Mouse (Mus musculus): ENCODE results near the gene Ankrd52. TPM values are rescaled to one million over a fixed set of nuclear protein-coding genes. Genes with fewer than 3 reads are reported as not detected.

Gene Ankrd52
- polyA plus RNA-seq, 1 experiment = 17.1 TPM

DNA sequence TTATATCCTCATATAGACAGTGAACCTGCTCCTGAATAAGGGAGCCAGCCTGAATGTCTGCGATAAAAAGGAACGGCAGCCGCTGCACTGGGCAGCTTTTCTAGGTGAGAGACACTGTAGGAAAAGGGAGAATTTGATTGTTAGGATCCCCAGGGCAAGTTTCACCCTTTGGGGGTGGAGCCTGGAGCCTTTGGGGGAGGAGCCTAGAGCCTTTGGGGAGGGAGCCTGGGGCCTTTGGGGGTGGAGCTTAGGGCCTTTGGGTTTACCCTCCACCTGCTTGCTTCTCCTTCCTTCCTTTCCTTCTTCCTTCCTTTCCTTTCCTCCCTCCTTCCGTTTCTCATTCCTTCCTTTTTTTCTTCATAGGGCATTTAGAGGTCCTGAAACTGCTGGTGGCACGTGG, 3.6 kb downstream of the Ankrd52 start:
- WGBS = 73% methylated on average over 5 of the region's 5 CpGs
- TF ChIP-seq POLR2A (IDR thresholded peaks at IDR 0.05; ENCODE audit: borderline replicate concordance, control insufficient read depth, low read depth, low read length) = no peak
- TF ChIP-seq CTCF (IDR thresholded peaks at IDR 0.05; ENCODE audit: control insufficient read depth, insufficient read depth, low read length) = no peak

GRCm38 (mm10) chr10:128382482-128382881, 5.6 kb downstream of the Ankrd52 start:
- no peak overlapping the region for H3K27ac ChIP-seq (ENCODE audit: control insufficient read depth, insufficient read depth, low read depth, low read length, poor library complexity)
- WGBS = 88% methylated on average over 8 of the region's 8 CpGs

More for the DNA sequence above, 3.6 kb downstream of the Ankrd52 start:
- Histone ChIP-seq H3K4me1 (ENCODE audit: control insufficient read depth, insufficient read depth, low read length) (peaks cover 1% of the 10 kb centered on the region; the same call in 1 of the 2 replicates), H3K27ac (ENCODE audit: control insufficient read depth, insufficient read depth, low read depth, low read length, poor library complexity) (no peak overlapping the region), H3K4me3 (replicated peaks; ENCODE audit: control insufficient read depth, low read depth, low read length) (no peak overlapping the region)

GRCm38 (mm10) chr10:128385902-128386301, 9.0 kb downstream of the Ankrd52 start:
- no peak for TF ChIP-seq POLR2A (IDR thresholded peaks at IDR 0.05; ENCODE audit: borderline replicate concordance, control insufficient read depth, low read depth, low read length)
- WGBS = 92% methylated on average over 7 of the region's 7 CpGs

More at GRCm38 (mm10) chr10:128382482-128382881, 5.6 kb downstream of the Ankrd52 start:
- peaks cover 1% of the 10 kb centered on the region; the same call in 1 of the 2 replicates for H3K4me1 ChIP-seq (ENCODE audit: control insufficient read depth, insufficient read depth, low read length)
- H3K4me3 ChIP-seq (replicated peaks; ENCODE audit: control insufficient read depth, low read depth, low read length) = no peak overlapping the region
- TF ChIP-seq CTCF (IDR thresholded peaks at IDR 0.05; ENCODE audit: control insufficient read depth, insufficient read depth, low read length) = no peak
- TF ChIP-seq POLR2A (IDR thresholded peaks at IDR 0.05; ENCODE audit: borderline replicate concordance, control insufficient read depth, low read depth, low read length) = no peak

DNA sequence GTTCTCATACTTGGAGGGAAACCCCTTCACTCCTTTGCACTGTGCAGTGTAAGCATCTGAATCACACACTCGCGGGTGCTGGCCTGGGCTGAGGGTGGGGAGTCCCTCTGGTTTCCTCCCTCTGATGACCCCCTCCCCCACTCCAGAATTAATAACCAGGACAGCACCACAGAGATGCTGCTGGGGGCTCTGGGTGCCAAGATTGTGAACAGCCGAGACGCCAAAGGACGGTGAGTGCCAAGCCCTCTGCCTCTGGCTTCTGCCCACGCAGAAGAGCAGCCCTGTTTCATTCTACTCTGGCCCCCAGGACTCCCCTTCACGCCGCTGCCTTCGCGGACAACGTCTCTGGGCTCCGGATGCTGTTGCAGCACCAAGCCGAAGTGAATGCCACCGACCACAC, 12.0 kb downstream of the Ankrd52 start:
- no peak overlapping the region for H3K4me3 ChIP-seq (replicated peaks; ENCODE audit: control insufficient read depth, low read depth, low read length)
- no peaks in the 10 kb centered on the region for H3K4me1 ChIP-seq (ENCODE audit: control insufficient read depth, insufficient read depth, low read length)
- 87% methylated on average over 14 of the region's 14 CpGs for WGBS
- H3K27ac ChIP-seq (ENCODE audit: control insufficient read depth, insufficient read depth, low read depth, low read length, poor library complexity) = no peak overlapping the region; the same call in 1 of the 2 replicates
- TF ChIP-seq CTCF (IDR thresholded peaks at IDR 0.05; ENCODE audit: control insufficient read depth, insufficient read depth, low read length) = no peak
- TF ChIP-seq POLR2A (IDR thresholded peaks at IDR 0.05; ENCODE audit: borderline replicate concordance, control insufficient read depth, low read depth, low read length) = no peak

More at GRCm38 (mm10) chr10:128385902-128386301, 9.0 kb downstream of the Ankrd52 start:
- no peak overlapping the region for H3K27ac ChIP-seq (ENCODE audit: control insufficient read depth, insufficient read depth, low read depth, low read length, poor library complexity)
- no peak overlapping the region for H3K4me3 ChIP-seq (replicated peaks; ENCODE audit: control insufficient read depth, low read depth, low read length)
- H3K4me1 ChIP-seq (ENCODE audit: control insufficient read depth, insufficient read depth, low read length) = no peaks in the 10 kb centered on the region

DNA sequence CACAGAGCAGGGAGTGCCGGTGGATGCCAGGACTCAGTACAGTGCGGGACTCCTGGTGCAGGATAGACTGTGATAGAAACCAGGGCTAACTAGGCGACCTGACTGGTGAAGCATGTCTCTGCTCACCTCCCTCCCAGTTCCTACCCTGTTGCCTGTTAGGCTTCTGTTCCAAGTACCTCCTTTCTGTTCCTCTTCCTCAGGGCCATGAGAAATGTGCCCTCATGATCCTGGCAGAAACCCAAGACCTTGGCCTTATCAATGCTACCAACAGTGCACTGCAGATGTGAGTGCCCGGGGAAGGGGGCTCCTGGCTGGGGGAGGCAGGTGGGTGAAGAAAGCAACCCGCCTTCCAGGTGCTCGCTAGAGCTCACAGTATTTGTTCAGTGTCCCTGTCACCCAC, 12.7 kb downstream of the Ankrd52 start:
- no peak overlapping the region for H3K27ac ChIP-seq (ENCODE audit: control insufficient read depth, insufficient read depth, low read depth, low read length, poor library complexity)
- 63% methylated on average over 6 of the region's 6 CpGs for WGBS
- no peaks in the 10 kb centered on the region for H3K4me1 ChIP-seq (ENCODE audit: control insufficient read depth, insufficient read depth, low read length)
- TF ChIP-seq CTCF (IDR thresholded peaks at IDR 0.05; ENCODE audit: control insufficient read depth, insufficient read depth, low read length) = no peak
- no peak for TF ChIP-seq POLR2A (IDR thresholded peaks at IDR 0.05; ENCODE audit: borderline replicate concordance, control insufficient read depth, low read depth, low read length)
- H3K4me3 ChIP-seq (replicated peaks; ENCODE audit: control insufficient read depth, low read depth, low read length) = no peak overlapping the region

- TF ChIP-seq POLR2A (IDR thresholded peaks at IDR 0.05; ENCODE audit: borderline replicate concordance, control insufficient read depth, low read depth, low read length) (no peak), CTCF (IDR thresholded peaks at IDR 0.05; ENCODE audit: control insufficient read depth, insufficient read depth, low read length) (no peak)
- no peaks in the 10 kb centered on the region for H3K4me1 ChIP-seq (ENCODE audit: control insufficient read depth, insufficient read depth, low read length)
- H3K4me3 ChIP-seq (replicated peaks; ENCODE audit: control insufficient read depth, low read depth, low read length) = no peak overlapping the region
- no peak overlapping the region for H3K27ac ChIP-seq (ENCODE audit: control insufficient read depth, insufficient read depth, low read depth, low read length, poor library complexity)
- 94% methylated on average over 12 of the region's 12 CpGs for WGBS
These were observed 13.5 kb downstream of the Ankrd52 start for GRCm38 (mm10) chr10:128390366-128390765.

- no peaks in the 10 kb centered on the region for H3K4me1 ChIP-seq (ENCODE audit: control insufficient read depth, insufficient read depth, low read length)
- TF ChIP-seq CTCF (IDR thresholded peaks at IDR 0.05; ENCODE audit: control insufficient read depth, insufficient read depth, low read length) = no peak
- no peak for TF ChIP-seq POLR2A (IDR thresholded peaks at IDR 0.05; ENCODE audit: borderline replicate concordance, control insufficient read depth, low read depth, low read length)
- 86% methylated on average over 6 of the region's 6 CpGs for WGBS
These were observed 14.9 kb downstream of the Ankrd52 start for GRCm38 (mm10) chr10:128391850-128392249.

DNA sequence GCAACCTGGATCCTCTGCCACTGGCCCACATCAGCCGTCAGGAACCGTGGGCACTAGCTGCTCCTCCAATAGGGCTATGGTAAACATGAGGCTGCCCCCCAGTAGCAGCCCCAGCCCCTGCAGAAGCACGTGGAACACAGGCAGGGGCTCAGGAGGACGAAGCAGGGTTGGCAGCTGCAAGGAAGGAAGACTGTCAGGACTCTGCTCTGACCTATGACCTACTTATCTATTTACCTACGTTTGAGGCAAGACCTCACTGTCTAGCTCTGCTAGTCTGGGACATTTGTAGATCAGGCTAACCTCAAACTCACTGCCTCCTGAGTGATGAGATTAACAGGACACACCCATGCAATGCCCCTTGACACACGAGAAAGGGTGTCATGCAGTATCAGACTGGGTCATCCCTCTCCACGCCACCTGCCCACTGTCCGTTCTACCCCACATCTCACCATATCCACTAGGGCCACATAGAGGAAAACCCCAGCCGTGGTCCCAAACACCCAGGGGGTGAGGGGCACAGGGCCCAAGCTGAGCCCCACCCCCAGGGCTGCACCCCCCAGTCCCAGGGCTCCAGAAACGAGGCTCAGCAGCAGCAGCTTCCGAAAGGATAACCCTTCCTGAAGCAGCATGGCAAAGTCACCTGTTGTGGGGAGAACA, 19.2 kb downstream of the Ankrd52 start:
- TF ChIP-seq POLR2A (IDR thresholded peaks at IDR 0.05; ENCODE audit: borderline replicate concordance, control insufficient read depth, low read depth, low read length) = no peak
- no peak for TF ChIP-seq CTCF (IDR thresholded peaks at IDR 0.05; ENCODE audit: control insufficient read depth, insufficient read depth, low read length)
- no peak overlapping the region for H3K27ac ChIP-seq (ENCODE audit: control insufficient read depth, insufficient read depth, low read depth, low read length, poor library complexity)
- H3K4me1 ChIP-seq (ENCODE audit: control insufficient read depth, insufficient read depth, low read length) = no peaks in the 10 kb centered on the region
- no peak overlapping the region for H3K4me3 ChIP-seq (replicated peaks; ENCODE audit: control insufficient read depth, low read depth, low read length)
- WGBS = 71% methylated on average over 11 of the region's 11 CpGs

More at GRCm38 (mm10) chr10:128391850-128392249, 14.9 kb downstream of the Ankrd52 start:
- Histone ChIP-seq H3K27ac (ENCODE audit: control insufficient read depth, insufficient read depth, low read depth, low read length, poor library complexity) (no peak overlapping the region), H3K4me3 (replicated peaks; ENCODE audit: control insufficient read depth, low read depth, low read length) (no peak overlapping the region)
